Mouse (Mus musculus) G1E (cell line): ENCODE data around the gene Neu4.
"Not testable (repeated sequence)": the region's sequence is repeated elsewhere in the genome, so short reads cannot be mapped to it uniquely, and the experiment has no call there.

Experiments
- CTCF ChIP-seq: IDR thresholded peaks from 2 replicates; pipeline ENCODE4 v1.5.1; 2012; ENCODE audit warnings: low read depth, low read length, inconsistent platforms, mixed read lengths
- GATA1 ChIP-seq: IDR thresholded peaks from 2 replicates; pipeline ENCODE4 v1.6.1; 2012; ENCODE audit warnings: borderline replicate concordance, low read length, inconsistent platforms, mixed read lengths
- TAL1 ChIP-seq: conservative IDR thresholded peaks from 2 replicates; pipeline ENCODE4 v1.6.1; 2012; ENCODE audit warnings: low read depth, low read length, inconsistent platforms, mixed read lengths

DNA sequence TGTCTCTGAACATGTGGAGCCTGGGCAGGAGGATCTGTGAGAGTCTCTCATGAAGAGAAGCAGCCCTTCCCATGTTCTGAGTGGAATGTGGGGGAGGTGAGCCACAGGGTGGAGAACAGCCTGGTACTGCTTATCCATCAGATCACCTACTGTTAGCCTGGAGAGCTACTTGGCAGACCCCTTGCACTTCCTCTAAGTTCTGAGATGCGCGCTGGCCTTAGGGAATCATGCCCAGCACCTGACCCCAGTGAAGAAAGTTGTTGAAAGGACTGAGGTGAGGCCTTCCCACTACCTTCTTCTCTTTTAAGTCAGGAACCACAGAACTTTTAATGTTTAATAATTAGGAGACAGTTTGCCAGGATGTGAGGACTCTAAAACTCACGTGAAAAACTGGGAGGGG is 28.8 kb upstream of the Neu4 start:
- TF ChIP-seq CTCF, TAL1, GATA1: not testable (repeated sequence)
